Mouse (Mus musculus) bone marrow macrophage, adult 2 months (primary cell): ENCODE data around the gene Nos1.

Experiments
- CTCF ChIP-seq: IDR thresholded peaks from 2 replicates; pipeline ENCODE4 v1.5.1; 2012; ENCODE audit warnings: low read depth, mild to moderate bottlenecking, low read length, moderate library complexity
- POLR2A ChIP-seq: IDR thresholded peaks from 2 replicates; pipeline ENCODE4 v1.6.1; 2012; ENCODE audit warnings: mild to moderate bottlenecking, low read depth, low read length, borderline replicate concordance

DNA sequence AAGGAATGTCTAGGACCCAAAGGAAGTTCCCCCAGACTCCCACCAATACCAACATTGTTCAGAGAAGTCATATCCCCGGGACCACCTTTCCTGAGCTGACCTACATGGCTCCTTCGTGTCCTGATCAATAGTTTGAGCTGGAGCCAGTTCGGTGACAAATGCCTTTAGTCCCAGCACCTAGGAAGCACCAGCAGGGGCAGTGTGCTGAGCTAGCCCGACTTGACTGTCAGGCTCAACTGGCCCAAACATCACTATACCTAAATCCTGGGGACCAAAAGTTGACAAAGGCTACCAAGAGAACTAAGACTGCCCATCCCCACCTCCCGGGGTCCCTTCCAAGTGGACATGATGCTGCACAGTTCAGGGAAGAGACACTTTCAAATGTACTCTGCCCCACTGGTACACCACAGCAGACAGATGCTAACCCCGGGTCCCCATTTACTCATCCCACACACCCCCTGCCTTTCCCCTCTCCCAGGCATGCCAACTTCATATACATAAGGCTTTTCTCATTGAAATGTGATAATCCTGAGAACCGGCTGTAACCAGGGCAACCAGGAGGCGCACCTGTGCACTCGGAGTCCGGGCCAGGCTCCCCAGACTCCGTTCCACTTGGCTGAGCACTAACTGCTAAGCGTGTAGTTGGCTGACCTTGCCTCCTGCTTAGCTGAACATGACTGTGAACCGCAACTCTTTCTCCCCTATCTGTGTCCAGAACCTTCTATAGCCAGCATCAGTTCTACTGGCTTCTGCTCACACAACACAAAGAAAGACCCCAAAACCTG, 120.3 kb downstream of the Nos1 start:
- no peak for TF ChIP-seq CTCF
- TF ChIP-seq POLR2A = no peak
